Mouse (Mus musculus): ENCODE measurements around the gene Fmo3.
A peak's percentile ranks its signal among the peaks of the same experiment; 100 is the strongest.

Fmo3 gene

DNA sequence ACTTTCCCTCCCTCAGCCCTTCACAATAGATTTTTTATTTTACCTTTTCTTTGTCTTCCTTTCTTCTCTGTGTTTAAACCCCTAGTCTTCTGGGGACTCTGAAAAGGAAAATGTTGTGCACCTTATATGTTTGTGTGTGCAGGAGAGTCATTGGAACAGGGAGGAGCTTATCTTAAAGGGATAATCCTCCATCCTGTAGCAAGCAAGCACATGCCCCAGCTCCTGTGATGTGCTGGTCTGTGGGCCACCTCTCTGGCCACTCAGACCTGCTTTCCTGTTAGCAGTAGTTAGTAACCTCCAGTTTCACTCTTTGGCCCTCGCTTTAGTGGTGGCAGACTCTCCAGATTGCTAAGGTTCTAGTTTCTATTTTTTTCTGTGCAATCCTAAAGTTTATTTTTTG, at the start of gene Fmo3:
Fmo3 (minus strand) TSS at position 101 of the 400 bp plus-strand sequence.
- DNase-seq (ENCODE audit: low spot score): no peak

DNA sequence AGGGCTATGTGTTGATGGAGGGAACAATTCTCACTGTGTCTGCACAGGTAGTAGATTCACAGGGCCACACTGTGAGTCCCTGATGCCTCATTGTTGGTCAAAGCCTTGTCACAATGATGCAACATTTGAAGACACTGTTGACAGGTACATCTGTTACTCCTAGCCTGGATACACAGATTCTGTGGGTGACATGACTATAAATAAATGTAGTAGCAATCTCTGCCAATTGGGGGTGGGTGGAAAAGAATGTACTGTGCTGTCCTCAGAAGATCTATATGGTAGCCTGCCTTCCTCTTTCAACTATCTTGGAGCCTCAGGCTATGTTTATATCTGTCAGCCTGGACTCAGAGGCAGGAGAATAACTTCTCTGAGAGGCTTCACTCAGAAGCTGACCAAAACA, 38.7 kb upstream of the Fmo3 start:
- no peak for DNase-seq (ENCODE audit: low spot score)

DNA sequence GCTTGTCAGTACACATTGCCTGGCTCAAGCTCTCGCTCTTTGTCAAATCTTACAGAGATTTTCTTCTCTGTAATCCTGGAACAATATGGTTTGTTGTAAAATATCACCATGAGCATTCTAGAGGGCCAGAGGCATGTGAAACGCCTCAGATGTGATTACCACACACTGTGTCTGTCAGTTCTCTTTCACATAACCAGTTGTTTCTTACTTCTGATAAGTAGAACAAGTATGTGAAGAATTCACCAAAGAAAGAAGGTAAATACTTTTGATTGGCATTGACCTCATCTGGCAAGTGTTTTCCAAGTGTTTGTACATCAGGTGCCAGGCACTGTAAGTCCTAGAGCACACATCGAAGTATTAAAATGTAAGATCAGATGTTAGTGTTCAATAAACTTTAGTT, 24.9 kb upstream of the Fmo3 start:
- no peak for DNase-seq (ENCODE audit: low spot score)

DNA sequence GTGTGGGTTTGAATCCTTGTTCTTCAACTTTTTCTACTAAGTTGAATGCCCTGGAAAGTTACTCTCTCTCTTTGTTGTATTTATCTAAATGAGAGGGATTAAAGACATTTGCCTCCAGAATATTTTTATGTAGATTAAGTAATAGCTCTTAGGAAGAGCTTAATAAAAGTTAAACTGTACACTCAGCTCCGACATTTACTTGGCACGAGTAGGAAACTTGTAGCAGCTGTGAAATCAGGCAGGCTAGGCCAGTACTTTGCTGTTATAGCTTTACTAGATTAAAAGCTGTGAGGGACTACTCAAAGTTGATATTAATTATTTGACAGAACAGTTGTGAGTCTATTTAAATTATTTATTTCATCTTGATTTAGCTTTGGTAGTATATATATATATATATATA, 19.2 kb upstream of the Fmo3 start:
- DNase-seq (ENCODE audit: low spot score): no peak

DNA sequence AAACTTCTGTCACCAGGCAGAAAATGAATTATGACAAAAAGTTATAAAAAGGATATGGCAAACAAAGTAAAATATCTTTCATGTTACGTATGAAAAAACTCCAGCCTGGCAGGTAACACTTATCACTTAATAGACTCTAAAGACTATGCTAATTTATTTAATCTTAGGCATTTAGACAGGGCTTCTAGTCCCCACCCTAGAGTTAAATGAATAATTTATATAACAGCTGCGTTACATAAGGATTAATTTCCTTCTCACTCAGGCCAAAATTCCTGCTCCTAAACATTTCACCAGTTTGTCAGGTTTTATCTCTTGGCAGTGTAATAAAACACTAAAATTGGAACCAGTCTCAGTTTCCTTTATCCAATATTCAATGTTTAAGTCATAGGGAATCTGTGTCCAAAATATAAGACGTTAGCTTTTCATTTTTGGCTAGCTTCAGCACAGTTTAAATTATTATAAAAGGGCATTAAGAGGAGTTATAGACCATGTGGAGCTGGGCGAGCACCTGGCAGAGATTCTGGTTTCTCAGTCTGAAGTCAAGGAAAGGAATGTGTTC, 17.0 kb upstream of the Fmo3 start:
- no peak for DNase-seq (ENCODE audit: low spot score)

DNA sequence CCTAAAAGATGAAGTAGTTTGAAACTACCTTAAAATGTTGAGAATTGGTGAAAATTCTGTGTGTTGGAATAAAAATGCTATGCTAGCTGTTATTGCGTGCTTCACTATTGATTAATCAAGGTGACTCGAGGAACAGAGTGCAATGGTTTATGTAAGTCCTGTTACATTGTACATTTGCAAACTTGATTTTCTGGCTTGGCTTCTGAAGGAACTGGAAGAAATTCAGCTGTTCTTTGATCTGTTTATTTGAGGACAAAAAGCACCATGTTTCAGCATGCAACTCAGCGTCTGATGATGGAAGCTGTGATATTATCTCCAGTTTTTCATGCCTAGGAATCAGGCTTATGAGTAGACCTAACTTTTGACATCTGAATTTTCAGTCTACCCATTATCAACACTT, 3.2 kb upstream of the Fmo3 start:
- DNase-seq (ENCODE audit: low spot score): no peak

DNA sequence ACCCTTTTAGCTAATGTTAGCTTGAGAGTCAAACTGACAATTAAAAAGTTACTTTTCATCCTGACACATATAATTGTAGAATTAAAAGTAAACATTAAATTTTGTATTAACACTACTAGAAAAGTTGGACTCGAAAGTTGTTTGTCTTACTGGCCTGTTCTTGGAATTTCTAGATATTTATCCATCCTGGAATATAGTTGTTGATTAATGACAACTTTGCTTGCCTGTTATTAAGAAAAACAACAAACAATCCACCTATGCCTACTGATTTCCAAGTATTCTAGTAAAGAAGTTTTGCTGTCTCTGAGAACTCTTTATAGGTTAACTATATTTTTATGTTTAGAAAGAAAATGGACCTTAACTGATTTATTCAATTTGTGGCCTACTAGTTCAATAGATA, 2.4 kb upstream of the Fmo3 start:
- DNase-seq (ENCODE audit: low spot score): no peak

DNA sequence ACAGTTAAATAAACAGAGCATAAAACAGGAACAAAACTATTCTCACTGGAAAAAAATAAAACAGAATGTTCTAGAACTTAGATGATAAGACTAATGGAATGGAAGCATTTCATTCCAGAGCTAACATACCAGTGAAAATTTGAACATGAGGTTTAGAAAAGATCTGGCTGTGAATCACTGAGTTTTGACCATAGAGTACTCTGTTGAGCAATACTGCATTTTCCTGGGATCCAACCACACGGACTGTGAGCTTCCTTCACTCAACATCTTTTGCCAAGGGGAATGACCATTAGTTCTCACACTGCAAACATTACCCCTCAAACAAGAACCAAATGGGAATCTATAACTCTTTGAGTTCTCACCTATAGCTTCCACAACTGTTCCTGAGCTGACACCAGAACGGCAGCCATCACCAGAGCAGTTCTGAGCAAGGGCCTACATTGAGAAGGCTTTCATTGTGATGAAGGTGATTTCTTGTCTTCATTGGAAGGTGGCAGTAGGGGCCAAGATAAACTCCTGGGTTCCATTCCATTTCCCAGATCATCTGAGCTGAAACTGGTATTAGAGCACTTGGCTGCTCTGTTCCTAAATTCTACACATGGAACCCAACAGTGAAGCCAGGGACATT, 1.9 kb upstream of the Fmo3 start:
- DNase-seq (ENCODE audit: low spot score): no peak

DNA sequence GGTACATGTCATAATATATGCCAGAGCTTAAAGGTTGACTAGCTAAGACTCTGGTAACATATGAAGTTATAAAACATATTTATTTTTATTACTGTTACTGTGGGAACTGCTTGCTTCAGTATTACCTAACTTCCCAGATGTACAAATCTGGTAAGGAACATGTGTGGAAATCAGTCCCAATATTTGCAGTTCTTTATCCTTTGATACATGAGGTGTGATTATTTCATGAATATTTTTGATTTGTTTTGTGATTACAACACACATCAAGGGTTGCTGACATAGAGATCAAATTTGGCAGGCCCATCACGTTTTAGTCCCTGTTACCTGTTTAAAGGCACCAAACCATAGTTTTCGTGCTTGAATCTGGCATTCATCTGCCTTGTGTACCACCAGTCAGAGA, 20.8 kb downstream of the Fmo3 start:
- no peak for DNase-seq (ENCODE audit: low spot score)

DNA sequence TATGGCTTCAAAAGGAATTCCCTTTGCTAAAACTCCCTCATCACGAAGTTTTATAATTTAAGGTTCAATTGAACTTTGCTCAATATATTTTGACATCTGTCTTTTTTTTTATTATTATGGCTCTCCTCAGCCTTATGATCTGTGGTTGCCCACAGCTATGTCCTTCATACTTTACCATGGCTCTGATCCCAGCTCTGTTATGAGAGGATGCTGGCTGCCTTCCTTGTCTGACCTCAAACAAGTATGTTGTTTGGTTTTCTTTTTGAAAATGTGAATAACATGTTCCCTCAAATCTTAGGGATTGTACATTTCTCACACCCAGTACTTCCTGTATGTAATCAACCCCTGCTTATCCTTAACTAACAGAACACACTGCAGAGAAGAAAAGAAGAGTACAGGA, 26.9 kb downstream of the Fmo3 start:
- DNase-seq (ENCODE audit: low spot score): no peak

DNA sequence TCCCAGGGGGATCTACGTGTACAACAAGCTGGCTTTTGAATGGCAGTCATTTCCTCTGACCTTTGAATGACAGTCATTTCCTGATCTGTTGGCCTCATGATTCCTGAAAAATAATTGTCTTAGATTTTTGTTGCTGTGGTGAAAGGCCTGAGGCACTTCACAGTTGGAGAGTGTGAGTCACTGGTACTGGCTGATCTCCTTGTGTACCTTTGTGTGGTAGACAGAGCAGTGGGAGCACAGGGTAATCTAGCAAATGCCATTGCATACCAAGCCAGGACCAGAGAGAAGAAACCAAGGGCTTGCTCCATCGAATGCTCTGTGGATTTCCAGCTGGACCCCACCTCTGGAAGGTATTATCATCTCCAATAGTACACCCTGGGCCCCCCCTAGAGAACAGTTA, 31.2 kb downstream of the Fmo3 start:
- DNase-seq (ENCODE audit: low spot score): peak; percentile 24

DNA sequence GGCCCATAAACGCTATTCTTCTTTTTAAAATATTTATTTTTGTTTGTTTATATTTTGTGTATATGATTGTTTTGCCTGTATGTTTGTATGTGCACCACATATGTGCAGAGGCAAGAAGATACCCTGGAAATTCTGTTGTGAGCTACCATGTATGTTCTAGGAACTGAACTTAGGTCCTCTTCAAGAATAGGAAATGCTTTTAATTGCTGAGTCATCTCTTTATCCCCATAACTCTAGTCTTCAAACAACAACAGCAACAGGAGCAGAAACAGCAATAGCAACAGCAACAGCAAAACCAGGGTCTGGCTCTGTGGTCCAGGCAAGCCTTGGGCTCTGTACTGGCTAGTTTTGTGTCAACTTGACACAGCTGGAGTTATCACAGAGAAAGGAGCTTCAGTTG, 34.6 kb downstream of the Fmo3 start:
- no peak for DNase-seq (ENCODE audit: low spot score)

DNA sequence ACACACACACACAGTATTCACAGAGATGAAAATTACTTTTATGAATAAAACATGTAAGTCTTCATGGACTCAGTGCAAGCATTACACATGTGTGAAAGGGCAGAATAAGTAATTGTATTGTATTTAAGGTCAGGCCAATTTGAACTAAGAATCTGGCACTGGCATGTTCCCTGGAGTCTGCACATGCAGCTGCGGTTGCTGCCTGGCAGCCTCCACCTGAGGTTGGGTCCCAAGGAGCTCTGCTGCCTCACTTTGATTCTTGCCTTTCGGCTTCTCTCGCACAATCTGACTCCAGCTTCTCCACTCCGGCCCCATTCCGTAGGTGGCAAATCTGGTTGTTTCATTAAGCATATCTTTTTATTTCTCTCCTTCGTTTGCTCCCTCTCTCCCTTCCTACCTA, 36.4 kb downstream of the Fmo3 start:
- no peak for DNase-seq (ENCODE audit: low spot score)

DNA sequence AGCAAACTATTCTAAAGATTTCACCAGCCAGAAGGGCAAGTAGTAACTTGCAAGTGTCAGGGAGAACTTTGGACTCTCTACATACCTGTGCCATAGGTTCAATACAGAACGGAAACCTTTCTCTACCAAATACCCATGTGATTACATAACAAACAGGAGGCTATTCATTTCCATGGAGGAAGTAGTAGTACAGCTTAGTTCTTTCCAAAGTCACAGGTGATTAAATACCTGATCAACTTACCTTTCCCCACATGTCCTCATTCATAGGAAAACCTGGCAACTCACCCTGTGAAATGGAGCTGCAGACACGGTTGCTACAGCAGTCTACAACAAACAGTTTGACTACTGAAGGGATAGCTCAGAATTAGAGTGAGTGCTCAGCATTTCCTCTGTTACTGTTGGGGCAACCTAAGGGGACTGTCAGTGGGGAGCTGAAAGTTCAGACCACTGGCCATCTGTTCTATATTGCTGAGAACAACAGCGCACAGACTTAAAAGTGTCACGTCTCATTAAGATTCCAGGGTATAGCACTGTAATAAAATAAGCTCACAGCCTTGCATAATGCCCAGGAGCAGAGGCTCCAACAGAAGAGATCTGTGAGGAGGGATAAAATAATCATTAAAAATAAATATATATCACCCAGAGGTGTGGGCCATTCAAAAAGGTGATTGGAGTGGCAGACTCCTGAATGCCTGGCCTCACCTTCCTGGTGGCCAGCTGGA, 37.3 kb downstream of the Fmo3 start:
- no peak for DNase-seq (ENCODE audit: low spot score)

DNA sequence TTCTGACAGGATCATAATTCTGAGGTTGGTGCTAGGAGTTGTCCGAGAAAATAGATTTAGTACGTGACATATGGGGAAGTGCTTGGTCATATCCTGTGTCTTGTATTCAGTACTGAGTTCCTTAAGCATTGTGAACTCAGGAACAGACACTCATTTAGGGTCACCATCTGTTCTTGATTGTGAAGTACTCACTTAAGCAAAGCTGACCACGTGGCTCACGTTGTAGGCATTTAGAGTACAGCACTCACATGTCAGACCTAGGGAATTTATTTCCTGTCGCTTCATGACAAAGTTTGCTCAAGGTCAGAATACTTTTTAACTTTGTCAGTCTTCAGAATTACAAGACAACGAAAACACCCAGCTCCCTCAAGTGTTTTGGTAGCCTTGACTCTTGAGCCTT, 40.6 kb downstream of the Fmo3 start:
- DNase-seq (ENCODE audit: low spot score): peak; percentile 68

DNA sequence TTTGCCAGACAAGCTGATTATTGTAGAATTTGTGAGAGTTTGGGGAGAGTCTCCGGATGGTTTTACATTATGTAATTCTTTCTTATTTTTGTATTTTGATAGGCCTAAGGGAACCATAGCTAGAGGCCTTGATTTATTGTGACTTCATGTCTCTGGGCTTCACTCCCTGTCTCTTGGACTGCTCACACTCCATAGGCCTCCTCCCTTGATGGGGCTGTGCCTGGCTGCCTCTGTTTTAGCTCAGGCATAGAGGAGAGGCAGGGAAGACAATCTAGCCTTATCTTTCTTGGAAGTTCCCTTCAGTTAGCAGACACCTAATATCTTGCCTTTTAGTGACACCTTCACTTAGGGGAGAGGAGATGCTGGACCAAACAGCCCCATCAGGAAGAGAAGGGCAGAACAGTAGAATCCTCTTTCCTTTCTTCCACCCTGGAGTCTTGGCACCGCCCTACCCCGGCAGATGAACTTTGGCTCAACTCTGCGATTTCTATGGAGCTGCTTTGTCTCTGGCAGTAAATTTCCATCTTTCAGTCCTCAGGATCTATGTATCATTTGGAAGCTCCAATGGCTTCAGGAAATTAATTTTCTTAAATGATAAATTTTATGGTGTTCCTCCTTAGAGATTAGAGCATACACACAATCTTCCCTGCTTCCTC, 45.5 kb downstream of the Fmo3 start:
- no peak for DNase-seq (ENCODE audit: low spot score)

DNA sequence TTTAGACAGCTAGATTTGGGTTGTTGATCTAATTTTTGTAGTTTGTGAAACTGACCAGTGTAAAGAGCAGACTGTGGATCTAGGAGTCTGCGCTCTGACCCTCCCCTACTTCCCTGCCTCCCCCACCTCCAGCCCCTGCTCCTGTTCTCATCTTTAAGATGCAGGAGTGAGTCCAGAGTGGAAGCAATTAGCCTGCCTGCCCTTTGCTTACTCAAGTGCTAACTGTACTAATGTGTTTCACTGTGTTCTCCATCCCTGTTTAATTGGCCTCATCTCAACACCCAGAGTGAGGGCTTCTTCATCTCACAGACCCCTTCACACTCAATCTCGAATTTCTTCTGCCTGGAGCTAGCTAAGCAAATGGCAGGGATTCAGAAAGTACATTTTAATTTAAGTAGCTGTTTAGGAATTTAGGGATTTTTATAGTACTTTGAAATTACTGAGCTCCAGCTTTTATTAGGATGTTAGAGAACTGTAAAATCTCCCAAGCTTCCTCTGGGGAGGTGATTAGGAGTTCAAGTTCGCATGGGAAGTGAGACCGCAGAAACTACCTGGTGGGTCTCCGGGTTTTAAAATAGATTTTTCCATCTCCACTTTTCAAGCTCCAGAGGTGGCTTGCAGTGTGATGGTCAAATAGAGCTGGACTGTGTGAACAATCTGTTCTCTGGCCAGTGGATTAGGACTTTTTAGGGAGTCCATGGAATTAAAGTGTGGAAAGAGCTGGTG, 46.2 kb downstream of the Fmo3 start:
- DNase-seq (ENCODE audit: low spot score): no peak

DNA sequence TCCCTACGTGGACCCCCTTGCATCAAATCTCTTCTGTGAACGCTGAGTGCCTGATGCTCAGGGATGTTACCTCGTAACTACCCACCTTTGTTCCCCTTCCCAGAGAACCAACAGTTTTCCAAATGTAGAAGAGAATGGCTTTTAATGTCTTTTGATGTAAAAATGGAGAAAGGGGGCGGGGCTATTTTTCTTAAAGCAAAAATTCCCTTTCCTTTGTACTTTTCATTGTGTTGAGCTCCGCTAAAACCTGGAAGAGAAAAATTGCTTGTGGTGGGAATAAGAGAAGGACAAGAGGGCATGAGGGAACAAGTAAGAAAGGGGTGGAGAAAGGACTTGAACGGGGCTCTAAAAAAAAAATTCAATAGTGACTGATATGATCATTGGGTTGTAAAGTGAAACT, 46.9 kb downstream of the Fmo3 start, which contains the start of gene Fmo6:
Fmo6 (minus strand) TSS at position 101 of the 400 bp plus-strand sequence.
- no peak for DNase-seq (ENCODE audit: low spot score)

DNA sequence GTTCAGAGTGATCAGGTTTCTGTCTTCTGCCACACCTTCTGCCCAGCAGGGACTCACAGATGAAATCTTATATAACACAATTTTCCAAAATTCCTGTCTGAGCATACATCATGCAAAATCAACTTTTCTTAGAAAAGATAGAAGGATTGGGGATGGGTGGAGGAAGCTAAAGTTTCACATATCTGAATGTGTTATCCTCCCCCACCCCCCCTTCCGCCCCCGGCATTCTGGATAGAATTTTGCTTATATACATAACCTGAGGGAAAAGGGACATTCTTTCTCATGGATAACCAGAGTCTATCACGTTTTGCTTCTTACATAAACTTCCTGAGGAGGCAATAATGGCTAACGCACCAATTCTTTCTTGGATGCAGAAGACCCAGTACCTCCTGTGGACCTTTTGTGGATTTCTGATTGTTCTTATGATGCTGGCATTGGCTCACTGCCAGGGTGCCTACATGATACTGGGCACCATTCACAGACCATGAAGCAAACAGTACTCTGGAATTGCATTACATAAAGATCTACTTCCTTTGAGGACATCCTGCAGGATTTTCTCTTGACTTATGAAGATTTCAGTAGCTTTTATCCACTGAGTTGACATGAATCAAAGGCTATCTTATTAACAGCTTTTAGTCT, 49.8 kb downstream of the Fmo3 start:
- no peak for DNase-seq (ENCODE audit: low spot score)

DNA sequence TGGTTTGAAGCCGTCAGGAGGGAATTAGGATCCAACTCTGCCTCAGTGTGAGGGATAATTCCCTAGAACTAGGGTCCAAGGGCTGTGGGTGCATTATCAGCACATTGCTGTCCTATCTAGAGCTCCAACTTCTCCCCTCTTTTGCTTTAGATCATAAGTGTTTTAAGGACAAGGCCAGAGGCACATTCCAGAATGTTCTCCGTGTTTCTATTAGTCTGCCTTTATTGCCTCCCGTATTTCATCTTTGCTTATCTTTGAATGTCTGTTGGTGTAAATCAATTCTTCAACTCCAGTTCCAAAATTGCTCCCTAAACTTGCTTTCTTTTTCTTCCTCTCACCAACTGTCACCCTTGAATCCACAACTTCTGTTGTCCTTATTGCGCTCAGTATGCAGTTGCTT, 51.9 kb downstream of the Fmo3 start:
- DNase-seq (ENCODE audit: low spot score): no peak

DNA sequence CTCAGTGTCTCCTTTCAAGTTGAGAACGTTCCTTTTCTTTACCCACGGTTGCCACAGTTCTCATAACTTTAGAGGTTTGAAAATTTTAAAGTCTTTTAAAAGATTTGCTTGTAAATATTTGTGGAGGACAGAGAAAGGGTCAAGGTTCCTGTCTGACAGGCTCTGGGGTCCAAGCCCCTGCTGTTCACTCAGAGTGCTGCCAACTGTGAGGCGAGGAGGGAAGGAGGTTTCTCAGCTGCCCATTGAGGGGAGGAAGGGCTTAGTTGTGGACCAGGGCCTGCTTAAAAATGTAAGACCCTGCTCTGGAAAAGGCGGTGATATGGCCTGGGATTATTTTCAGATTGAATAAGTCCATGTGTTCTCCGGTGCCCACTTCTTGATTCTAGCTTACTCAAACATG, 52.4 kb downstream of the Fmo3 start:
- no peak for DNase-seq (ENCODE audit: low spot score)

DNA sequence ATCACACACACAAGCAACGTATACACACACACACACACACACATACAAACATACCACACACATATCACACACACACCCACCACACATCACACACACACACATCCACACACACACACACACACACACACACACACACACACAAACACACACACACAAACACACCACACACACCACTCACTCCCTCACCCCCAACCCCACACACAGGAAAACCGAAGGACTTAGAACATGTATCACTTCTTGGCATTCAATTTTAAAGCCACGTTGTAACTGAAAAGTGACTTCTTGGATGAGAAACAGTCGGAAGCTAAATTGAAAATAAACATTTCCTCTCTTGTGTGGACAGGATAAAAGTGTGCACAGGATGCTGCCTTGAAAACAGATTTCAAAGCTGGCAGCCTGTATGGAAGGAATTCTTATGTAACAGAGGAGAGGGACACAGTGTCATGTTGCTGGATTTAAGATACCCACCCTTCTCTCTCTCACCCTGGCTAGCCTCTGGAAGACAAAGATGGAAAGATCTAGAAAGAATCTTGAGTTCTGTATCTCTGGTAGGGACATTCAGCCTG, 52.9 kb downstream of the Fmo3 start:
- no peak for DNase-seq (ENCODE audit: low spot score)
